Mouse (Mus musculus) bone marrow macrophage, adult 2 months (primary cell): ENCODE data around the gene Shld1.

Experiments
- CTCF ChIP-seq: IDR thresholded peaks from 2 replicates; pipeline ENCODE4 v1.5.1; 2012; ENCODE audit warnings: low read depth, mild to moderate bottlenecking, low read length, moderate library complexity
- POLR2A ChIP-seq: IDR thresholded peaks from 2 replicates; pipeline ENCODE4 v1.6.1; 2012; ENCODE audit warnings: mild to moderate bottlenecking, low read depth, low read length, borderline replicate concordance

- TF ChIP-seq POLR2A (no peak), CTCF (no peak)
Measured at GRCm38 (mm10) chr2:132654834-132655495, 31.8 kb upstream of the Shld1 start.
